Mouse (Mus musculus): Measurements from ENCODE around the gene Slc25a10. TPM values are rescaled to one million over a fixed set of nuclear protein-coding genes. Genes with fewer than 3 reads are reported as not detected.

Gene Slc25a10
- total and polyA plus RNA-seq, 3 experiments = 52.0 to 53.6 TPM; not detected in 1

- no peak for TF ChIP-seq EP300 (IDR thresholded peaks at IDR 0.05; ENCODE audit: low read depth in 1 of 2, low read length in 2 of 2)
- 0 out of 2 replicates have a peak, but pooled peaks have one; percentile 35 for TF ChIP-seq E2F4 (IDR thresholded peaks at IDR 0.05; ENCODE audit: borderline replicate concordance, low read depth, low read length)
- TF ChIP-seq MXI1 (IDR thresholded peaks at IDR 0.05; ENCODE audit: low read depth, low read length) = peak; percentile 12; the same call in 1 of the 2 replicates
- Histone ChIP-seq H3K9ac (ENCODE audit: control insufficient read depth, low read depth, low read length, poor library complexity, severe bottlenecking) (peak overlapping the region; percentile 96), H3K9me3 (replicated peaks; ENCODE audit: insufficient read depth, low read length) (no peaks in the 10 kb centered on the region), H3K4me1 (ENCODE audit: control insufficient read depth in 1 of 2, insufficient read depth in 2 of 2, low read length in 2 of 2) (peaks cover 7 to 19% of the 10 kb centered on the region in 2 experiments), H3K36me3 (ENCODE audit: control insufficient read depth in 1 of 2, insufficient read depth in 2 of 2, low read length in 2 of 2) (peaks cover 0 to 8% of the 10 kb centered on the region in 2 experiments; a peak in 3 of 4 replicates), H3K27ac (ENCODE audit: control insufficient read depth, low read depth, low read length) (peak overlapping the region; percentile 63), H3K79me2 (ENCODE audit: control insufficient read depth, insufficient read depth, low read length, poor library complexity) (peaks cover 14% of the 10 kb centered on the region), H3K4me3 (ENCODE audit: control insufficient read depth in 1 of 2, insufficient read depth in 1 of 2, low read depth in 2 of 2, low read length in 2 of 2) (peak overlapping the region; percentile 75 to 97), H3K27me3 (ENCODE audit: control insufficient read depth in 1 of 2, insufficient read depth in 2 of 2, low read length in 2 of 2) (no peaks in the 10 kb centered on the region)
- DNase-seq (ENCODE audit: low read depth, low spot score) = no peak
These were observed 57.1 kb downstream of the Slc25a10 start for GRCm38 (mm10) chr11:120548786-120549167.

Other genes starting within 250 kb of the Slc25a10 start
- gene Actg1, start 143.3 kb upstream of the Slc25a10 start, total RNA-seq (2012; rRNA removed) = 1,328 and 1,871 TPM in 2 replicates
- 1,000 to 10,000 TPM in 1 of 2 experiments, 100 to 1,000 TPM in 1; 899 to 1,784 TPM for gene Actg1, start 143.3 kb upstream of the Slc25a10 start, polyA plus RNA-seq (2012; ENCODE audit: insufficient read depth in 1 of 2, insufficient read length in 2 of 2, low read depth in 1 of 2, low replicate concordance in 2 of 2, missing spikeins in 1 of 2)
- gene Fscn2, start 130.3 kb upstream of the Slc25a10 start, total RNA-seq (2012; rRNA removed) = 0.29 and 0.62 TPM in 2 replicates
- gene Fscn2, start 130.3 kb upstream of the Slc25a10 start, polyA plus RNA-seq (2012; ENCODE audit: insufficient read depth in 1 of 2, insufficient read length in 2 of 2, low read depth in 1 of 2, low replicate concordance in 2 of 2, missing spikeins in 1 of 2) = under 1 TPM in 1 of 2 experiments, not detected in 1; 0.61 TPM
- 34.9 and 45.7 TPM in 2 replicates for gene Faap100, start 113.1 kb upstream of the Slc25a10 start, total RNA-seq (2012; rRNA removed)
- 10 to 100 TPM in 1 of 2 experiments, not detected in 1; 27.1 TPM for gene Faap100, start 113.1 kb upstream of the Slc25a10 start, polyA plus RNA-seq (2012; ENCODE audit: insufficient read depth in 1 of 2, insufficient read length in 2 of 2, low read depth in 1 of 2, low replicate concordance in 2 of 2, missing spikeins in 1 of 2)
- gene Nploc4, start 54.1 kb upstream of the Slc25a10 start, total RNA-seq (2012; rRNA removed) = 77.4 and 88.3 TPM in 2 replicates
- gene Nploc4, start 54.1 kb upstream of the Slc25a10 start, polyA plus RNA-seq (2012; ENCODE audit: insufficient read depth in 1 of 2, insufficient read length in 2 of 2, low read depth in 1 of 2, low replicate concordance in 2 of 2, missing spikeins in 1 of 2) = 100 to 1,000 TPM; 117 to 352 TPM
- gene Tspan10, start 49.2 kb upstream of the Slc25a10 start, total RNA-seq (2012; rRNA removed) = 0.20 and 0.65 TPM in 2 replicates
- under 1 TPM in 1 of 2 experiments, not detected in 1; 0.29 TPM for gene Tspan10, start 49.2 kb upstream of the Slc25a10 start, polyA plus RNA-seq (2012; ENCODE audit: insufficient read depth in 1 of 2, insufficient read length in 2 of 2, low read depth in 1 of 2, low replicate concordance in 2 of 2, missing spikeins in 1 of 2)
- gene Pde6g, start 38.3 kb upstream of the Slc25a10 start, total RNA-seq (2012; rRNA removed) = 0.35 and 0.46 TPM in 2 replicates
- gene Pde6g, start 38.3 kb upstream of the Slc25a10 start, polyA plus RNA-seq (2012; ENCODE audit: insufficient read depth in 1 of 2, insufficient read length in 2 of 2, low read depth in 1 of 2, low replicate concordance in 2 of 2, missing spikeins in 1 of 2) = under 1 TPM in 1 of 2 experiments, not detected in 1; 0.84 TPM
- 15.9 and 17.6 TPM in 2 replicates for gene Oxld1, start 33.8 kb upstream of the Slc25a10 start, total RNA-seq (2012; rRNA removed)
- 10 to 100 TPM in 1 of 2 experiments, not detected in 1; 17.5 TPM for gene Oxld1, start 33.8 kb upstream of the Slc25a10 start, polyA plus RNA-seq (2012; ENCODE audit: insufficient read depth in 1 of 2, insufficient read length in 2 of 2, low read depth in 1 of 2, low replicate concordance in 2 of 2, missing spikeins in 1 of 2)
- gene Ccdc137, start 33.7 kb upstream of the Slc25a10 start, total RNA-seq (2012; rRNA removed) = 66.1 and 104 TPM in 2 replicates
- gene Ccdc137, start 33.7 kb upstream of the Slc25a10 start, polyA plus RNA-seq (2012; ENCODE audit: insufficient read depth in 1 of 2, insufficient read length in 2 of 2, low read depth in 1 of 2, low replicate concordance in 2 of 2, missing spikeins in 1 of 2) = 100 to 1,000 TPM in 1 of 2 experiments, not detected in 1; 116 TPM
- gene Arl16, start 24.2 kb upstream of the Slc25a10 start, total RNA-seq (2012; rRNA removed) = 19.8 and 20.8 TPM in 2 replicates
- 10 to 100 TPM in 1 of 2 experiments, not detected in 1; 20.0 TPM for gene Arl16, start 24.2 kb upstream of the Slc25a10 start, polyA plus RNA-seq (2012; ENCODE audit: insufficient read depth in 1 of 2, insufficient read length in 2 of 2, low read depth in 1 of 2, low replicate concordance in 2 of 2, missing spikeins in 1 of 2)
- 401 and 457 TPM in 2 replicates for gene Mrpl12, start 7.2 kb upstream of the Slc25a10 start, total RNA-seq (2012; rRNA removed)
- gene Mrpl12, start 7.2 kb upstream of the Slc25a10 start, polyA plus RNA-seq (2012; ENCODE audit: insufficient read depth in 1 of 2, insufficient read length in 2 of 2, low read depth in 1 of 2, low replicate concordance in 2 of 2, missing spikeins in 1 of 2) = 100 to 1,000 TPM; 374 to 461 TPM
- not detected in 2 replicates for gene Gcgr, start 38.9 kb downstream of the Slc25a10 start, total RNA-seq (2012; rRNA removed)
- gene Gcgr, start 38.9 kb downstream of the Slc25a10 start, polyA plus RNA-seq (2012; ENCODE audit: insufficient read depth in 1 of 2, insufficient read length in 2 of 2, low read depth in 1 of 2, low replicate concordance in 2 of 2, missing spikeins in 1 of 2) = not detected
- gene Mcrip1, start 57.9 kb downstream of the Slc25a10 start, total RNA-seq (2012; rRNA removed) = 27.2 and 36.6 TPM in 2 replicates
- 10 to 100 TPM in 1 of 2 experiments, not detected in 1; 83.5 TPM for gene Mcrip1, start 57.9 kb downstream of the Slc25a10 start, polyA plus RNA-seq (2012; ENCODE audit: insufficient read depth in 1 of 2, insufficient read length in 2 of 2, low read depth in 1 of 2, low replicate concordance in 2 of 2, missing spikeins in 1 of 2)
- not detected in 2 replicates for gene Ppp1r27, start 59.3 kb downstream of the Slc25a10 start, total RNA-seq (2012; rRNA removed)
- not detected for gene Ppp1r27, start 59.3 kb downstream of the Slc25a10 start, polyA plus RNA-seq (2012; ENCODE audit: insufficient read depth in 1 of 2, insufficient read length in 2 of 2, low read depth in 1 of 2, low replicate concordance in 2 of 2, missing spikeins in 1 of 2)
- 625 and 639 TPM in 2 replicates for gene P4hb, start 81.4 kb downstream of the Slc25a10 start, total RNA-seq (2012; rRNA removed)
- 1,000 to 10,000 TPM in 1 of 2 experiments, 100 to 1,000 TPM in 1; 563 to 1,152 TPM for gene P4hb, start 81.4 kb downstream of the Slc25a10 start, polyA plus RNA-seq (2012; ENCODE audit: insufficient read depth in 1 of 2, insufficient read length in 2 of 2, low read depth in 1 of 2, low replicate concordance in 2 of 2, missing spikeins in 1 of 2)
- gene Arhgdia, start 89.8 kb downstream of the Slc25a10 start, total RNA-seq (2012; rRNA removed) = 364 and 367 TPM in 2 replicates
- gene Arhgdia, start 89.8 kb downstream of the Slc25a10 start, polyA plus RNA-seq (2012; ENCODE audit: insufficient read depth in 1 of 2, insufficient read length in 2 of 2, low read depth in 1 of 2, low replicate concordance in 2 of 2, missing spikeins in 1 of 2) = 100 to 1,000 TPM; 601 to 821 TPM
- gene Alyref, start 106.5 kb downstream of the Slc25a10 start, total RNA-seq (2012; rRNA removed) = 1,072 and 1,078 TPM in 2 replicates
- gene Alyref, start 106.5 kb downstream of the Slc25a10 start, polyA plus RNA-seq (2012; ENCODE audit: insufficient read depth in 1 of 2, insufficient read length in 2 of 2, low read depth in 1 of 2, low replicate concordance in 2 of 2, missing spikeins in 1 of 2) = 100 to 1,000 TPM in 1 of 2 experiments, not detected in 1; 600 TPM
- 97.3 and 130 TPM in 2 replicates for gene Anapc11, start 106.6 kb downstream of the Slc25a10 start, total RNA-seq (2012; rRNA removed)
- 100 to 1,000 TPM in 1 of 2 experiments, not detected in 1; 120 TPM for gene Anapc11, start 106.6 kb downstream of the Slc25a10 start, polyA plus RNA-seq (2012; ENCODE audit: insufficient read depth in 1 of 2, insufficient read length in 2 of 2, low read depth in 1 of 2, low replicate concordance in 2 of 2, missing spikeins in 1 of 2)
- 0.27 and 0.62 TPM in 2 replicates for gene Npb, start 116.6 kb downstream of the Slc25a10 start, total RNA-seq (2012; rRNA removed)
- gene Npb, start 116.6 kb downstream of the Slc25a10 start, polyA plus RNA-seq (2012; ENCODE audit: insufficient read depth in 1 of 2, insufficient read length in 2 of 2, low read depth in 1 of 2, low replicate concordance in 2 of 2, missing spikeins in 1 of 2) = 1 to 10 TPM in 1 of 2 experiments, not detected in 1; 1.7 TPM
- 71.8 and 86.7 TPM in 2 replicates for gene Pcyt2, start 126.1 kb downstream of the Slc25a10 start, total RNA-seq (2012; rRNA removed)
- gene Pcyt2, start 126.1 kb downstream of the Slc25a10 start, polyA plus RNA-seq (2012; ENCODE audit: insufficient read depth in 1 of 2, insufficient read length in 2 of 2, low read depth in 1 of 2, low replicate concordance in 2 of 2, missing spikeins in 1 of 2) = 10 to 100 TPM in 1 of 2 experiments, not detected in 1; 87.3 TPM
- gene Sirt7, start 133.4 kb downstream of the Slc25a10 start, total RNA-seq (2012; rRNA removed) = 61.6 and 78.2 TPM in 2 replicates
- 10 to 100 TPM in 1 of 2 experiments, not detected in 1; 72.3 TPM for gene Sirt7, start 133.4 kb downstream of the Slc25a10 start, polyA plus RNA-seq (2012; ENCODE audit: insufficient read depth in 1 of 2, insufficient read length in 2 of 2, low read depth in 1 of 2, low replicate concordance in 2 of 2, missing spikeins in 1 of 2)
- 26.5 and 29.7 TPM in 2 replicates for gene Mafg, start 141.8 kb downstream of the Slc25a10 start, total RNA-seq (2012; rRNA removed)
- gene Mafg, start 141.8 kb downstream of the Slc25a10 start, polyA plus RNA-seq (2012; ENCODE audit: insufficient read depth in 1 of 2, insufficient read length in 2 of 2, low read depth in 1 of 2, low replicate concordance in 2 of 2, missing spikeins in 1 of 2) = 100 to 1,000 TPM in 1 of 2 experiments, 10 to 100 TPM in 1; 54.0 to 113 TPM
- 2.6 and 7.1 TPM in 2 replicates for gene Pycr1, start 151.9 kb downstream of the Slc25a10 start, total RNA-seq (2012; rRNA removed)
- 10 to 100 TPM in 1 of 2 experiments, not detected in 1; 15.3 TPM for gene Pycr1, start 151.9 kb downstream of the Slc25a10 start, polyA plus RNA-seq (2012; ENCODE audit: insufficient read depth in 1 of 2, insufficient read length in 2 of 2, low read depth in 1 of 2, low replicate concordance in 2 of 2, missing spikeins in 1 of 2)
- gene Myadml2, start 156.3 kb downstream of the Slc25a10 start, total RNA-seq (2012; rRNA removed) = not detected in 2 replicates
- not detected for gene Myadml2, start 156.3 kb downstream of the Slc25a10 start, polyA plus RNA-seq (2012; ENCODE audit: insufficient read depth in 1 of 2, insufficient read length in 2 of 2, low read depth in 1 of 2, low replicate concordance in 2 of 2, missing spikeins in 1 of 2)
- gene Notum, start 169.3 kb downstream of the Slc25a10 start, total RNA-seq (2012; rRNA removed) = not detected in 2 replicates
- gene Notum, start 169.3 kb downstream of the Slc25a10 start, polyA plus RNA-seq (2012; ENCODE audit: insufficient read depth in 1 of 2, insufficient read length in 2 of 2, low read depth in 1 of 2, low replicate concordance in 2 of 2, missing spikeins in 1 of 2) = not detected
- 31.9 and 36.2 TPM in 2 replicates for gene Aspscr1, start 181.1 kb downstream of the Slc25a10 start, total RNA-seq (2012; rRNA removed)
- 10 to 100 TPM in 1 of 2 experiments, not detected in 1; 72.5 TPM for gene Aspscr1, start 181.1 kb downstream of the Slc25a10 start, polyA plus RNA-seq (2012; ENCODE audit: insufficient read depth in 1 of 2, insufficient read length in 2 of 2, low read depth in 1 of 2, low replicate concordance in 2 of 2, missing spikeins in 1 of 2)
- 140 and 141 TPM in 2 replicates for gene Cenpx, start 221.9 kb downstream of the Slc25a10 start, total RNA-seq (2012; rRNA removed)
- gene Cenpx, start 221.9 kb downstream of the Slc25a10 start, polyA plus RNA-seq (2012; ENCODE audit: insufficient read depth in 1 of 2, insufficient read length in 2 of 2, low read depth in 1 of 2, low replicate concordance in 2 of 2, missing spikeins in 1 of 2) = 100 to 1,000 TPM in 1 of 2 experiments, not detected in 1; 206 TPM
- 26.5 and 45.1 TPM in 2 replicates for gene Lrrc45, start 222.1 kb downstream of the Slc25a10 start, total RNA-seq (2012; rRNA removed)
- gene Lrrc45, start 222.1 kb downstream of the Slc25a10 start, polyA plus RNA-seq (2012; ENCODE audit: insufficient read depth in 1 of 2, insufficient read length in 2 of 2, low read depth in 1 of 2, low replicate concordance in 2 of 2, missing spikeins in 1 of 2) = 10 to 100 TPM in 1 of 2 experiments, not detected in 1; 31.0 TPM
- gene Rac3, start 229.6 kb downstream of the Slc25a10 start, total RNA-seq (2012; rRNA removed) = 7.8 and 12.0 TPM in 2 replicates
- 10 to 100 TPM in 1 of 2 experiments, not detected in 1; 13.1 TPM for gene Rac3, start 229.6 kb downstream of the Slc25a10 start, polyA plus RNA-seq (2012; ENCODE audit: insufficient read depth in 1 of 2, insufficient read length in 2 of 2, low read depth in 1 of 2, low replicate concordance in 2 of 2, missing spikeins in 1 of 2)
- 12.0 and 14.1 TPM in 2 replicates for gene Dcxr, start 235.4 kb downstream of the Slc25a10 start, total RNA-seq (2012; rRNA removed)
- gene Dcxr, start 235.4 kb downstream of the Slc25a10 start, polyA plus RNA-seq (2012; ENCODE audit: insufficient read depth in 1 of 2, insufficient read length in 2 of 2, low read depth in 1 of 2, low replicate concordance in 2 of 2, missing spikeins in 1 of 2) = 10 to 100 TPM in 1 of 2 experiments, not detected in 1; 12.2 TPM
- not detected in 2 replicates for gene Cbr2, start 240.3 kb downstream of the Slc25a10 start, total RNA-seq (2012; rRNA removed)
- gene Cbr2, start 240.3 kb downstream of the Slc25a10 start, polyA plus RNA-seq (2012; ENCODE audit: insufficient read depth in 1 of 2, insufficient read length in 2 of 2, low read depth in 1 of 2, low replicate concordance in 2 of 2, missing spikeins in 1 of 2) = not detected

Measured in MEL (cell line).